In the genomic region with DNA sequence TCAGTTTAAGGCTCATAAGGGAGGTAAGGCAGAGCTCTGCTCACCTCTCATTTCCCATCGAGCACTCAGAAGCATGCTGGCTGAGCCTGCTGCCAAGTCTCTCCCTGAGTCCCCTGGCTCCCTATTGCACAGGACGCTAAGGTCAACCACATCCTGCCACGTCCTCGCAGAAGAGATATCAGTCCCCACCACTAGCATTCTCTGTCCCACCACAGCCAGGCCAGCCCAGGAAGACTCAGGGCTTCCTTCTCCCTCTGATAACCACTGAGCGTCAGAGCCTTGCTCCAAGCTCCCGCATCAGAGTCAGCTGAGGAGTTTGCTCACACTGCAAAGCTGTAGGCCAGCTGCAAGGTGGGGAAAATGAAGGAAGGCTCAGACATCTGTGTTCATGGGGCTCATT, we compare ENCODE assay signal across 7 mouse cellular contexts.
DNase-seq lines count a peak whose midpoint lies in the region; ATAC-seq and TF ChIP-seq lines count a peak whose summit lies in the region.

No protein-coding gene starts in this region.

- peak; percentile 48 to 59 for DNase-seq in CD8-positive naive resting alpha-beta T cell, adult 2 months (ENCODE audit: low read depth in 2 of 2, low spot score in 2 of 2)
- DNase-seq in liver, result peak; percentile 57
- DNase-seq in naive thymus-derived CD4-positive, alpha-beta T cell, adult 2 months (ENCODE audit: low read depth), result peak; percentile 78
- no peak for DNase-seq in kidney, postnatal 10 days
- no peak for DNase-seq in gastrocnemius, postnatal 14 days

- H3K79me2 ChIP-seq in C2C12 (ENCODE audit: control insufficient read depth, insufficient read depth), result no peaks in the 10 kb centered on the region

- no peaks in the 10 kb centered on the region for H3K79me3 ChIP-seq in C2C12 (ENCODE audit: low read depth)

- no peaks in the 10 kb centered on the region for H3K9me3 ChIP-seq in forebrain, embryonic 15.5 days

- WGBS in forebrain, embryonic 15.5 days, result 89% methylated on average over 6 of the region's 6 CpGs

- no peaks in the 10 kb centered on the region; the same call in 1 of the 2 replicates for H3K4me1 ChIP-seq in forebrain, embryonic 15.5 days

- intact Hi-C loops in gastrocnemius, postnatal 14 days (cut with DNase I; ENCODE audit: low total_unique reads), result no loop called here

- H3K27me3 ChIP-seq in C2C12 (ENCODE audit: control insufficient read depth, insufficient read depth, insufficient read length), result no peaks in the 10 kb centered on the region
- no peaks in the 10 kb centered on the region for H3K27me3 ChIP-seq in forebrain, embryonic 15.5 days

- no peak overlapping the region for H3K9ac ChIP-seq in forebrain, embryonic 15.5 days (replicated peaks)

- H3ac ChIP-seq in C2C12 (ENCODE audit: control insufficient read depth, insufficient read length, low read depth), result no peak overlapping the region

- no peak for TF ChIP-seq CTCF in C2C12 (IDR thresholded peaks at IDR 0.05; ENCODE audit: control insufficient read depth, insufficient read depth, insufficient read length)

- no peak overlapping the region for H3K4me2 ChIP-seq in forebrain, embryonic 15.5 days (replicated peaks)

- H3K36me3 ChIP-seq in C2C12 (ENCODE audit: control insufficient read depth, insufficient read depth), result no peaks in the 10 kb centered on the region
- H3K36me3 ChIP-seq in forebrain, embryonic 15.5 days, result no peaks in the 10 kb centered on the region

- no peak overlapping the region for H3K4me3 ChIP-seq in C2C12 (ENCODE audit: insufficient read depth, poor library complexity, severe bottlenecking)
- no peak overlapping the region for H3K4me3 ChIP-seq in forebrain, embryonic 15.5 days

- H3K27ac ChIP-seq in forebrain, embryonic 15.5 days (replicated peaks), result no peak overlapping the region

- ATAC-seq in forebrain, embryonic 15.5 days (replicated peaks), result no peak

TF ChIP-seq in C2C12, 6 proteins besides CTCF, POLR2A, EP300 and RAD21:
- TF ChIP-seq FOSL1 (IDR thresholded peaks at IDR 0.05; ENCODE audit: insufficient read depth, low read length, poor library complexity, severe bottlenecking) (no peak), MYOG (IDR thresholded peaks at IDR 0.05; ENCODE audit: control insufficient read depth, extremely low read depth, insufficient read length) (no peak), MYOD1 (IDR thresholded peaks at IDR 0.05; ENCODE audit: control insufficient read depth, insufficient read length, low read depth) (no peak), MAX (IDR thresholded peaks at IDR 0.05) (peak; percentile 95), USF1 (IDR thresholded peaks at IDR 0.05; ENCODE audit: low read depth) (peak; percentile 4)

Comparison
In these comparisons a context has a peak if more than half of its experiments do, and no peak if none do; other contexts are left out.
1. DNase-seq: peak in CD8-positive naive resting alpha-beta T cell, adult 2 months (2 of 2), liver (single experiment) and naive thymus-derived CD4-positive, alpha-beta T cell, adult 2 months (single experiment); none in kidney, postnatal 10 days (single experiment) and gastrocnemius, postnatal 14 days (single experiment).